Mouse (Mus musculus) intestine, embryonic 15.5 days (tissue): ENCODE results near the gene Idh3b. TPM values are rescaled to one million over a fixed set of nuclear protein-coding genes. Genes with fewer than 3 reads are reported as not detected.

Experiments
- ATAC-seq: fragments of 200-750 bp; cut with Nextera tagmentation; 2 replicates; pipeline ENCODE4 v1.8.0; 2017; ENCODE audit warnings: moderate TSS enrichment, moderate library complexity
- H3K27ac ChIP-seq: fragments of 300-500 bp; sonication (generic); 2 replicates; pipeline ENCODE4 v1.5.1; 2015; ENCODE audit warnings: mild to moderate bottlenecking, inconsistent platforms
- H3K27me3 ChIP-seq: fragments of 300-500 bp; sonication (generic); replicated peaks from 2 replicates; pipeline ENCODE4 v1.6.1; 2015; ENCODE audit warnings: inconsistent platforms
- H3K36me3 ChIP-seq: fragments of 300-500 bp; sonication (generic); 2 replicates; pipeline ENCODE4 v1.6.1; 2015; ENCODE audit warnings: inconsistent platforms
- H3K4me1 ChIP-seq: fragments of 300-500 bp; sonication (generic); replicated peaks from 2 replicates; pipeline ENCODE4 v1.6.1; 2015; ENCODE audit warnings: inconsistent platforms
- H3K4me2 ChIP-seq: fragments of 300-500 bp; sonication (generic); replicated peaks from 2 replicates; pipeline ENCODE4 v1.6.1; 2015; ENCODE audit warnings: mild to moderate bottlenecking, inconsistent platforms
- H3K4me3 ChIP-seq: fragments of 300-500 bp; sonication (generic); replicated peaks from 2 replicates; pipeline ENCODE4 v1.5.1; 2015; ENCODE audit warnings: inconsistent platforms
- H3K9ac ChIP-seq: fragments of 300-500 bp; sonication (generic); 2 replicates; pipeline ENCODE4 v1.6.1; 2015; ENCODE audit warnings: inconsistent platforms
- H3K9me3 ChIP-seq: fragments of 300-500 bp; sonication (generic); 2 replicates; pipeline ENCODE4 v1.6.1; 2016; ENCODE audit warnings: inconsistent platforms
- WGBS: fragments of 180-500 bp; shearing (Covaris S2); methylation state at CpG from one replicate; pipeline ENCODE4 v1.1.7; 2015; 5-methylcytosine and 5-hydroxymethylcytosine counted together
- polyA plus RNA-seq: library from polyadenylated mRNA; unstranded; fragments of >200 nt; fragmentation: Nextera tagmentation; extraction: Ambion mirVana; gene quantifications from 2 replicates; pipeline ENCODE4 v1.2.1, GENCODE M21; 2015

Gene Idh3b
- polyA plus RNA-seq, 1 experiment from 2014 or later: 247 TPM

DNA sequence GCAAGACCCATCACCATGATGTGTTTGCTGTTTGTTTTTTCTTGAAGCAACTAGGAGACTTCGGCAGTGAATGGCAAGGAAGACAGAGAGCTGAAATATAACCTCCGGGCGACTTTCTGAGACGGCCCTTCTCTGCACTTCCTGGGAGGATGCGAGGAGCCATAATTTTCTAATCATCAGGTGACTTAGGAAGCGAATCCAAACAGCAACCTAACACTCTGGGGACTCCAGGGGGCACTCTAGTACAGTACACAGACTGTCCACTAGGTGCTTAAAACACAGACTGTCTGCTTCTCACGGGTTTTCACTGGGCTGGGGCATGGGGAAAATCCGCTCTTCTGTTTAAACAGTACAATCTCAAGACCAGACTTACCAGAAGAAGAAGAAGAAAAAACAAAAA lies 7.1 kb upstream of the Idh3b start:
- Histone ChIP-seq H3K27me3 (peaks cover 7% of the 10 kb centered on the region; the same call in 1 of the 2 replicates), H3K9me3 (no peaks in the 10 kb centered on the region), H3K27ac (no peak overlapping the region), H3K4me1 (peaks cover 18% of the 10 kb centered on the region), H3K36me3 (no peaks in the 10 kb centered on the region), H3K4me3 (no peak overlapping the region), H3K9ac (no peak overlapping the region), H3K4me2 (no peak overlapping the region)
- 4% methylated on average over 8 of the region's 8 CpGs for WGBS
- ATAC-seq: no peak

DNA sequence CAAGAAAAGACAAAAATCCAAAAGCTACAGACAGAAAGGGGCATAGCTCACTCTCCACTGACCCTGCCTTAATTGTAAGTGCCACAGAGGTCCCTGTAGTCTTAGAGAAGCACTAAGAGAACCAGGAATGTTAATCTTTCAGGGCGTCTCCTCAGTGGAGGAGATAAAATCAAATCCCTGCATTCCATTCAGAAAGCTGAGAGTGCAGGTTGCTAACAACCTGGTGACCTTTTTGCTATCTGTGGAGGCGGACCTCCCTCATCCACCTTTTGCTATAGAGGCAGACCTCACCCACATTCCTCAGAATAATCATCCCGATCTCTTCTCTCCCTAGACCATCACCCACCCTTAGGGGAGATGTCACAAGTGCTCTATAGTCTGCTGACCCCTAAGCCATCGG lies 4.7 kb upstream of the Idh3b start:
- peaks cover 4% of the 10 kb centered on the region for H3K4me1 ChIP-seq
- H3K4me3 ChIP-seq: no peak overlapping the region
- no peak overlapping the region for H3K9ac ChIP-seq
- H3K4me2 ChIP-seq: no peak overlapping the region
- ATAC-seq: 0 out of 2 replicates have a peak, but pooled peaks have one; percentile 12
- H3K27ac ChIP-seq: no peak overlapping the region
- no peaks in the 10 kb centered on the region for H3K9me3 ChIP-seq
- 45% methylated on average over 4 of the region's 4 CpGs for WGBS
- no peaks in the 10 kb centered on the region for H3K27me3 ChIP-seq
- H3K36me3 ChIP-seq: no peaks in the 10 kb centered on the region

GRCm38 (mm10) chr2:130280818-130281217 lies 3.5 kb downstream of the Idh3b start:
- peaks cover 17% of the 10 kb centered on the region for H3K4me1 ChIP-seq
- H3K27ac ChIP-seq: no peak overlapping the region
- 66% methylated on average over 4 of the region's 4 CpGs for WGBS
- H3K9me3 ChIP-seq: no peaks in the 10 kb centered on the region
- peaks cover 39% of the 10 kb centered on the region for H3K36me3 ChIP-seq
- no peak overlapping the region for H3K4me3 ChIP-seq
- no peaks in the 10 kb centered on the region for H3K27me3 ChIP-seq
- ATAC-seq: no peak
- no peak overlapping the region for H3K9ac ChIP-seq
- H3K4me2 ChIP-seq: no peak overlapping the region

- peaks cover 43% of the 10 kb centered on the region for H3K36me3 ChIP-seq
Measured at GRCm38 (mm10) chr2:130280224-130280623, 4.1 kb downstream of the Idh3b start.

DNA sequence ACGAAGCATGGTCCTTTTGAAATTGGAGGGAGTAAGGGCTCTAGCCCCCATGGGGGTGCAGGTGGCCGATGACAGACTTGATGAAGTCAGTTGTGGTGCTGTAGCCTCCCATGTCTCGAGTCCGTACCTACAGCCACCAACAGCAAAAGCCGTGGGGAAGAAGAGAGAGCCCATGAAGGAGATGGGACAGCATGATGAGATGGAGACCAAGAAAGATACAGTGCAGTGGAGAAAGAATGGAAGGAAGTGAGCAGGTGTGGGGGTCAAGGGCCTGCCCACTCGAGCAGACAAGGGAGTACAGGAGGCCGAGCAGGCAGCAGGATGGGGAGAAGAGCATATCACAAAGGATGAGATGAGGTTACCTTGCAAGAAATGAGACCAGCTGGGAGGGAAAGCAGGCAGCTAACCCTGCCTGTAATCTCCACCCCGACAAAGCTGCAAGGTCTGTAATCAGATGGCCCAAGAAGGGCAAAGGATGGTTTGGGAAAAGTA lies 4.7 kb downstream of the Idh3b start:
- no peaks in the 10 kb centered on the region for H3K9me3 ChIP-seq
- H3K27me3 ChIP-seq: no peaks in the 10 kb centered on the region
- no peak overlapping the region for H3K9ac ChIP-seq
- ATAC-seq: no peak
- 51% methylated on average over 8 of the region's 8 CpGs for WGBS
- no peak overlapping the region for H3K4me3 ChIP-seq
- H3K4me1 ChIP-seq: peaks cover 21% of the 10 kb centered on the region
- H3K4me2 ChIP-seq: no peak overlapping the region
- peaks cover 43% of the 10 kb centered on the region for H3K36me3 ChIP-seq
- no peak overlapping the region for H3K27ac ChIP-seq

More at GRCm38 (mm10) chr2:130280224-130280623, 4.1 kb downstream of the Idh3b start:
- ATAC-seq: no peak
- no peak overlapping the region for H3K9ac ChIP-seq
- no peak overlapping the region for H3K27ac ChIP-seq
- no peak overlapping the region for H3K4me2 ChIP-seq
- H3K4me1 ChIP-seq: peaks cover 21% of the 10 kb centered on the region
- no peaks in the 10 kb centered on the region for H3K9me3 ChIP-seq
- H3K27me3 ChIP-seq: no peaks in the 10 kb centered on the region
- WGBS: 52% methylated on average over 7 of the region's 7 CpGs
- H3K4me3 ChIP-seq: no peak overlapping the region

GRCm38 (mm10) chr2:130275649-130276048 lies 8.7 kb downstream of the Idh3b start:
- 42% methylated on average over 6 of the region's 6 CpGs for WGBS
- Histone ChIP-seq H3K27me3 (no peaks in the 10 kb centered on the region), H3K9me3 (no peaks in the 10 kb centered on the region), H3K27ac (no peak overlapping the region), H3K36me3 (peaks cover 37% of the 10 kb centered on the region), H3K4me2 (peak overlapping the region; percentile 80), H3K4me3 (peak overlapping the region; percentile 94), H3K4me1 (peaks cover 16% of the 10 kb centered on the region), H3K9ac (no peak overlapping the region)
- no peak for ATAC-seq

- Histone ChIP-seq H3K27me3 (no peaks in the 10 kb centered on the region), H3K27ac (peak overlapping the region; percentile 93; the same call in 1 of the 2 replicates), H3K4me1 (peaks cover 16% of the 10 kb centered on the region), H3K36me3 (peaks cover 32% of the 10 kb centered on the region), H3K4me2 (peak overlapping the region; percentile 80), H3K4me3 (peak overlapping the region; percentile 94), H3K9ac (peak overlapping the region; percentile 96), H3K9me3 (no peaks in the 10 kb centered on the region)
- no peak for ATAC-seq
- 0% methylated on average over 10 of the region's 10 CpGs for WGBS
Measured at GRCm38 (mm10) chr2:130274862-130275261, 9.5 kb downstream of the Idh3b start.

- H3K27me3 ChIP-seq: no peaks in the 10 kb centered on the region
- H3K9ac ChIP-seq: peak within 1 kb of the TSS; percentile 96
- H3K36me3 ChIP-seq: peaks cover 26% of the 10 kb centered on the region
- peak within 1 kb of the TSS; percentile 80 for H3K4me2 ChIP-seq
- H3K4me3 ChIP-seq: peak within 1 kb of the TSS; percentile 94
- peak; percentile 97 for ATAC-seq
- peaks cover 16% of the 10 kb centered on the region for H3K4me1 ChIP-seq
- under 1% methylated on average over 68 of the region's 68 CpGs for WGBS
- H3K9me3 ChIP-seq: no peaks in the 10 kb centered on the region
- peak within 1 kb of the TSS; percentile 93 for H3K27ac ChIP-seq
Measured at GRCm38 (mm10) chr2:130274149-130274861, 10.0 kb downstream of the Idh3b start, which contains the start of gene Nop56. Nop56 (plus strand) TSS chr2:130274430.

DNA sequence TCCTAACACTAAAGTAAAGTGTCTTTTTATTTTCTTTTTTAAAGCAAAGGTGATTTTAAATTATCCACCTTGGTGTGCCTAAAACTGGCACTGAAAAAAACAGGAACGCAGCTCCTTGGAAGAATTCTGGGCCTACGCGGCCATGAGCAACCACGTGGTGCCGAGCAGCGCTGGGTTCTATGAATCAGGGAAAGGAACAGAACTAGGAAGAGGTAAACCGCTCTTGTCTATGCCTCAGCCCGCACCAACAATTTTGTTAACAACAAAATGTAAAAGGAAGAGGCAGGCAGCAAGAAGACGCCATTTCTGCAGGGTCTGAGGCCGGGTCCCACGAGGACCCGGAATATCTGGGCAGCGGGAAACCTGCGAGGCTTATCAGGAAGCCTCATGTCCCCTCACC lies 10.6 kb downstream of the Idh3b start:
- peak overlapping the region; percentile 76 for H3K27ac ChIP-seq
- 3% methylated on average over 14 of the region's 14 CpGs for WGBS
- peaks cover 16% of the 10 kb centered on the region for H3K4me1 ChIP-seq
- peak overlapping the region; percentile 74 for H3K9ac ChIP-seq
- no peaks in the 10 kb centered on the region for H3K9me3 ChIP-seq
- peak overlapping the region; percentile 94 for H3K4me3 ChIP-seq
- H3K27me3 ChIP-seq: no peaks in the 10 kb centered on the region
- peak; percentile 39 for ATAC-seq
- peaks cover 24% of the 10 kb centered on the region for H3K36me3 ChIP-seq
- H3K4me2 ChIP-seq: peak overlapping the region; percentile 80

DNA sequence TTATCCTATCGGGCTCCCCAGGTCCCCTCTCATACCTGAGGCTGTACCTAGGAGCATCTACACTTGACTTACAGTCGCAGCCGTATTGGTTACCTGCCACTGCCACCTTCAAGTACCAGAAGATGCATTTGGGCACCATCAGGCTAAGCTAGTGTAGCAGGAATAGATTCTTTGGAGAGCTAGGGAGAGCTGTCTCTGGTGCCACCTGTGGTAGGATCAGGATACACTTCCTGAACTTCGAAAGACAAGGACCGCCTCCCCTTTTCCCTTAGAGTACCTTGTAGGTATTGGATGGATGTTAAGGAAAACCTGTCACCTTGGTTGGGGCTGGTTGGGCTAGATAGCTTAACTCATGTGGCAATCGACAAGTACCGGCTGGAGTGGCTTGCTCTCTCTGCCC lies 16.3 kb downstream of the Idh3b start:
- no peaks in the 10 kb centered on the region for H3K4me1 ChIP-seq
- 69% methylated on average over 7 of the region's 7 CpGs for WGBS
- no peaks in the 10 kb centered on the region for H3K27me3 ChIP-seq
- no peak overlapping the region for H3K4me3 ChIP-seq
- no peak overlapping the region for H3K27ac ChIP-seq
- H3K9ac ChIP-seq: no peak overlapping the region
- H3K36me3 ChIP-seq: no peaks in the 10 kb centered on the region
- ATAC-seq: no peak
- H3K9me3 ChIP-seq: no peaks in the 10 kb centered on the region
- no peak overlapping the region for H3K4me2 ChIP-seq

DNA sequence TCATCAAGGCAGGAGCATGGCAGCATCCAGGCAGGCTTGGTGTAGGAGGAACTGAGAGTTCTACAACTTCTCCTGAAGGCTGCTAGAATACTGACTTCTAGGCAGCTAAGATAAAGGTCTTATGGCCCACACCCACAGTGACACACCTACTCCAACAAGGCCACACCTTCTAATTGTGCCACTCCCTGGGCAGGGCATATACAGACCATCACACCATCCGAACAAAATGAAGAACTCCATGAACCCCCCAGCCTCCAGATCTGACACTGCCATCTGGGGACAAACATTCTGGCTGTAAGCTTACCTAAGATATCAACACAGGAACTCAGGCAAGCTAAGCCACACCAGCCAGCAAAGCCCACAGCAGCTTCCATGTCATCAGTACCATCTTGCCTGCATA lies 18.8 kb downstream of the Idh3b start:
- WGBS: 69% methylated on average over 1 of the region's 1 CpGs
- Histone ChIP-seq H3K27me3 (no peaks in the 10 kb centered on the region), H3K27ac (no peak overlapping the region), H3K36me3 (no peaks in the 10 kb centered on the region), H3K4me1 (no peaks in the 10 kb centered on the region), H3K4me2 (no peak overlapping the region), H3K4me3 (no peak overlapping the region), H3K9me3 (no peaks in the 10 kb centered on the region), H3K9ac (no peak overlapping the region)
- ATAC-seq: peak; percentile 41; the same call in 1 of the 2 replicates

DNA sequence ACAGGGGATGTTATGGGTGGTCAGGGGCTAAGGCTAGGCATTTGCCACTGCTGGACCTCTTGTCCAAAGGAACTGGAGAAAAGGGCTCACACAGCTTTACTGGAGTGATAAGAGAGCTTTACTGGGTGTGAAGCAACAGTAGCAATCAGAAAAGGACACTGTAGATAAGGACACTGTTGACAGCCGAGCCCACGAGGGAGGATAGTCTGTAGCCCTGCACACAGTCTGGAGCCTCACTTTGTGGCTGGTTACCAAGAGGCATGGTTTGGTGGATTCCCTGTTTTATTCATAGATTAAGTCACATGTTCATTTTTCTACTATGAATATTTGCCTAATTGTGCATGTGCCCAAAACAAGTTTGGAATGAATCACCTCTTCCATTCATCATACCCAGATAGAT lies 21.9 kb downstream of the Idh3b start:
- WGBS: 53% methylated on average over 2 of the region's 2 CpGs

GRCm38 (mm10) chr2:130261914-130262313 lies 22.4 kb downstream of the Idh3b start:
- Histone ChIP-seq H3K9me3 (no peaks in the 10 kb centered on the region), H3K27me3 (no peaks in the 10 kb centered on the region), H3K9ac (no peak overlapping the region), H3K4me1 (no peaks in the 10 kb centered on the region), H3K27ac (no peak overlapping the region), H3K36me3 (no peaks in the 10 kb centered on the region), H3K4me2 (no peak overlapping the region), H3K4me3 (no peak overlapping the region)
- no peak for ATAC-seq
- WGBS: 69% methylated on average over 2 of the region's 2 CpGs

More for the DNA sequence above, 21.9 kb downstream of the Idh3b start:
- no peaks in the 10 kb centered on the region for H3K9me3 ChIP-seq
- H3K4me3 ChIP-seq: no peak overlapping the region
- H3K36me3 ChIP-seq: no peaks in the 10 kb centered on the region
- ATAC-seq: peak; percentile 59; the same call in 1 of the 2 replicates
- H3K27ac ChIP-seq: no peak overlapping the region
- no peaks in the 10 kb centered on the region for H3K27me3 ChIP-seq
- H3K4me2 ChIP-seq: no peak overlapping the region
- no peaks in the 10 kb centered on the region for H3K4me1 ChIP-seq
- H3K9ac ChIP-seq: no peak overlapping the region
